Mouse (Mus musculus) embryonic facial prominence, embryonic 15.5 days (tissue): ENCODE results near the gene Myh9. TPM values are rescaled to one million over a fixed set of nuclear protein-coding genes. Genes with fewer than 3 reads are reported as not detected.

Experiments used
- ATAC-seq: fragments of 200-750 bp; cut with Nextera tagmentation; 2 replicates; pipeline ENCODE4 v1.8.0; 2017; ENCODE audit warnings: low read depth, moderate TSS enrichment; ENCODE audit not compliant: insufficient number of reproducible peaks, low FRiP score, low TSS enrichment
- H3K27ac ChIP-seq: fragments of 300-500 bp; sonication (generic); replicated peaks from 2 replicates; pipeline ENCODE4 v1.5.1; 2015; ENCODE audit warnings: mild to moderate bottlenecking, inconsistent platforms
- H3K27me3 ChIP-seq: fragments of 300-500 bp; sonication (generic); 2 replicates; pipeline ENCODE4 v1.6.1; 2015; ENCODE audit warnings: inconsistent platforms
- H3K36me3 ChIP-seq: fragments of 300-500 bp; sonication (generic); 2 replicates; pipeline ENCODE4 v1.6.1; 2015; ENCODE audit warnings: mild to moderate bottlenecking, inconsistent platforms
- H3K4me1 ChIP-seq: fragments of 300-500 bp; sonication (generic); 2 replicates; pipeline ENCODE4 v1.6.1; 2015; ENCODE audit warnings: inconsistent platforms
- H3K4me2 ChIP-seq: fragments of 300-500 bp; sonication (generic); replicated peaks from 2 replicates; pipeline ENCODE4 v1.6.1; 2015; ENCODE audit warnings: mild to moderate bottlenecking, inconsistent platforms
- H3K4me3 ChIP-seq: fragments of 300-500 bp; sonication (generic); replicated peaks from 2 replicates; pipeline ENCODE4 v1.5.1; 2015; ENCODE audit warnings: mild to moderate bottlenecking, inconsistent platforms
- H3K9ac ChIP-seq: fragments of 300-500 bp; sonication (generic); 2 replicates; pipeline ENCODE4 v1.6.1; 2015; ENCODE audit warnings: inconsistent platforms
- H3K9me3 ChIP-seq: fragments of 300-500 bp; sonication (generic); replicated peaks from 2 replicates; pipeline ENCODE4 v1.6.1; 2016; ENCODE audit warnings: inconsistent platforms
- WGBS: fragments of 180-500 bp; shearing (Covaris S2); methylation state at CpG from one replicate; pipeline ENCODE4 v1.1.7; 2015; 5-methylcytosine and 5-hydroxymethylcytosine counted together
- polyA plus RNA-seq: library from polyadenylated mRNA; unstranded; fragments of >200 nt; fragmentation: Nextera tagmentation; extraction: Ambion mirVana; gene quantifications from 2 replicates; pipeline ENCODE4 v1.2.1, GENCODE M21; 2015

The Myh9 gene
- polyA plus RNA-seq, 1 experiment from 2014 or later = 41.1 TPM

GRCm38 (mm10) chr15:77816601-77816950 is 25.4 kb downstream of the Myh9 start:
- H3K4me1 ChIP-seq = peaks cover 78% of the 10 kb centered on the region
- 73% methylated on average over 4 of the region's 4 CpGs for WGBS
- no peaks in the 10 kb centered on the region for H3K27me3 ChIP-seq
- no peak overlapping the region for H3K4me3 ChIP-seq
- H3K36me3 ChIP-seq = peaks cover 15% of the 10 kb centered on the region
- peak overlapping the region; percentile 86 for H3K27ac ChIP-seq
- no peak overlapping the region for H3K9ac ChIP-seq
- no peaks in the 10 kb centered on the region for H3K9me3 ChIP-seq
- no peak for ATAC-seq
- H3K4me2 ChIP-seq = no peak overlapping the region

- ATAC-seq = peak; percentile 55; the same call in 1 of the 2 replicates
- H3K9ac ChIP-seq = no peak overlapping the region
- 58% methylated on average over 17 of the region's 17 CpGs for WGBS
- H3K27me3 ChIP-seq = no peaks in the 10 kb centered on the region
- H3K4me3 ChIP-seq = no peak overlapping the region
- peak overlapping the region; percentile 12; the same call in 1 of the 2 replicates for H3K4me2 ChIP-seq
- peaks cover 73% of the 10 kb centered on the region for H3K4me1 ChIP-seq
- no peaks in the 10 kb centered on the region for H3K9me3 ChIP-seq
- H3K36me3 ChIP-seq = peaks cover 20% of the 10 kb centered on the region
- peak overlapping the region; percentile 86 for H3K27ac ChIP-seq
Observed at GRCm38 (mm10) chr15:77815867-77816600, 25.9 kb downstream of the Myh9 start.

- WGBS = 51% methylated on average over 6 of the region's 6 CpGs
- no peak overlapping the region for H3K4me3 ChIP-seq
- H3K27ac ChIP-seq = peak overlapping the region; percentile 69
- H3K9ac ChIP-seq = no peak overlapping the region
- peaks cover 31% of the 10 kb centered on the region for H3K36me3 ChIP-seq
- no peak overlapping the region for H3K4me2 ChIP-seq
- no peak for ATAC-seq
- no peaks in the 10 kb centered on the region for H3K27me3 ChIP-seq
- no peaks in the 10 kb centered on the region for H3K9me3 ChIP-seq
- peaks cover 58% of the 10 kb centered on the region for H3K4me1 ChIP-seq
Observed at GRCm38 (mm10) chr15:77813639-77814375, 28.2 kb downstream of the Myh9 start.

GRCm38 (mm10) chr15:77812578-77812977 is 29.4 kb downstream of the Myh9 start:
- 90% methylated on average over 10 of the region's 10 CpGs for WGBS
- H3K4me2 ChIP-seq = no peak overlapping the region
- no peak overlapping the region for H3K9ac ChIP-seq
- H3K27me3 ChIP-seq = no peaks in the 10 kb centered on the region
- peaks cover 40% of the 10 kb centered on the region for H3K36me3 ChIP-seq
- no peak overlapping the region for H3K27ac ChIP-seq
- H3K4me3 ChIP-seq = no peak overlapping the region
- no peaks in the 10 kb centered on the region for H3K9me3 ChIP-seq
- no peak for ATAC-seq
- H3K4me1 ChIP-seq = peaks cover 48% of the 10 kb centered on the region

GRCm38 (mm10) chr15:77811099-77811760 is 30.7 kb downstream of the Myh9 start:
- 69% methylated on average over 11 of the region's 11 CpGs for WGBS
- H3K9ac ChIP-seq = no peak overlapping the region
- no peak for ATAC-seq
- peaks cover 48% of the 10 kb centered on the region for H3K4me1 ChIP-seq
- H3K4me2 ChIP-seq = no peak overlapping the region
- H3K27me3 ChIP-seq = no peaks in the 10 kb centered on the region
- H3K27ac ChIP-seq = no peak overlapping the region
- no peaks in the 10 kb centered on the region for H3K9me3 ChIP-seq
- H3K4me3 ChIP-seq = no peak overlapping the region
- H3K36me3 ChIP-seq = peaks cover 52% of the 10 kb centered on the region

GRCm38 (mm10) chr15:77810416-77811098 is 31.4 kb downstream of the Myh9 start:
- Histone ChIP-seq H3K4me1 (peaks cover 48% of the 10 kb centered on the region), H3K27me3 (no peaks in the 10 kb centered on the region), H3K27ac (no peak overlapping the region), H3K36me3 (peaks cover 54% of the 10 kb centered on the region), H3K9me3 (no peaks in the 10 kb centered on the region), H3K4me3 (no peak overlapping the region), H3K4me2 (no peak overlapping the region), H3K9ac (no peak overlapping the region)
- ATAC-seq = peak; percentile 52; the same call in 1 of the 2 replicates
- 60% methylated on average over 17 of the region's 17 CpGs for WGBS

- H3K4me3 ChIP-seq = no peak overlapping the region
- H3K27ac ChIP-seq = no peak overlapping the region
- H3K9ac ChIP-seq = no peak overlapping the region
- H3K27me3 ChIP-seq = no peaks in the 10 kb centered on the region
- no peak for ATAC-seq
- H3K4me1 ChIP-seq = peaks cover 48% of the 10 kb centered on the region
- WGBS = 95% methylated on average over 1 of the region's 1 CpGs
- H3K36me3 ChIP-seq = peaks cover 54% of the 10 kb centered on the region
- no peaks in the 10 kb centered on the region for H3K9me3 ChIP-seq
- H3K4me2 ChIP-seq = no peak overlapping the region
Observed at GRCm38 (mm10) chr15:77809434-77809833, 32.5 kb downstream of the Myh9 start.

- WGBS = 70% methylated on average over 7 of the region's 7 CpGs
- Histone ChIP-seq H3K36me3 (peaks cover 64% of the 10 kb centered on the region), H3K27me3 (no peaks in the 10 kb centered on the region), H3K9me3 (no peaks in the 10 kb centered on the region), H3K4me2 (no peak overlapping the region), H3K4me3 (no peak overlapping the region), H3K4me1 (peaks cover 52% of the 10 kb centered on the region), H3K27ac (no peak overlapping the region), H3K9ac (no peak overlapping the region)
- no peak for ATAC-seq
Observed at GRCm38 (mm10) chr15:77807264-77807585, 34.8 kb downstream of the Myh9 start.

GRCm38 (mm10) chr15:77806565-77807263 is 35.3 kb downstream of the Myh9 start:
- Histone ChIP-seq H3K27ac (peak overlapping the region; percentile 17; the same call in 1 of the 2 replicates), H3K4me1 (peaks cover 52% of the 10 kb centered on the region), H3K27me3 (no peaks in the 10 kb centered on the region), H3K36me3 (peaks cover 64% of the 10 kb centered on the region), H3K9me3 (no peaks in the 10 kb centered on the region), H3K9ac (no peak overlapping the region), H3K4me3 (no peak overlapping the region), H3K4me2 (no peak overlapping the region)
- ATAC-seq = no peak
- WGBS = 77% methylated on average over 13 of the region's 13 CpGs

GRCm38 (mm10) chr15:77805657-77806056 is 36.3 kb downstream of the Myh9 start:
- H3K27ac ChIP-seq = no peak overlapping the region
- no peaks in the 10 kb centered on the region for H3K9me3 ChIP-seq
- H3K4me2 ChIP-seq = no peak overlapping the region
- no peaks in the 10 kb centered on the region for H3K27me3 ChIP-seq
- peaks cover 61% of the 10 kb centered on the region for H3K36me3 ChIP-seq
- WGBS = 88% methylated on average over 4 of the region's 4 CpGs
- no peak for ATAC-seq
- peaks cover 53% of the 10 kb centered on the region for H3K4me1 ChIP-seq
- no peak overlapping the region for H3K9ac ChIP-seq
- no peak overlapping the region for H3K4me3 ChIP-seq
